Mouse (Mus musculus) left cerebral cortex, postnatal 4 days (tissue): ENCODE measurements at regions not wholly inside any gene's neighbourhood (a gene's known extent, or its start where the extent isn't known, plus 50 kb on each side); places are given as distances from the start of the nearest gene placed in this dataset.
A peak's percentile ranks its signal among the peaks of the same experiment; 100 is the strongest.

Experiments used
- DNase-seq: peaks from one replicate; pipeline ENCODE4 v3.0.0-alpha.2; 2022
- intact Hi-C: fragments of 180-260 bp; cut with DNase I; formaldehyde crosslinking; loops from one replicate; pipeline ENCODE4 v1.15.1; 2025

DNA sequence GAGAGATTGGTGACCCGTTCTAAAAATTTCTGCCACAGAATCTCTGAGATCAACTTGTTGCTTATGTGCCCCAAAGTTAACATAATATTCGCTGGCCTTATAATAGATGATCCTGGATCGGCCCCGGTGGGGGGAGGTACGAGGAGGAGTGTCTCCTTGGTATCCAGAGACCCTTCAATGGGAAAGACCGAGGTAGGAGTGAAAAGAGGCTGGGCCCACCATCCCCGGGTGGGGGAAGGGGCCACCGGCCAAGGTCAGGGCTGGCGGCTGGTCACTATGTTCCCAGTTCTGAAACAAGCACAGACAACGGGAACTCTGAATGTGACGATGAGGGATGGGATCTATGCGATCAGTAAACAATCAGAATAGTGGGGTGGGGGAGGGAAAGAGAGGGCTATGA, 257.2 kb upstream of the Dio3 start:
- intact Hi-C loops: no loop called here
- no peak for DNase-seq

DNA sequence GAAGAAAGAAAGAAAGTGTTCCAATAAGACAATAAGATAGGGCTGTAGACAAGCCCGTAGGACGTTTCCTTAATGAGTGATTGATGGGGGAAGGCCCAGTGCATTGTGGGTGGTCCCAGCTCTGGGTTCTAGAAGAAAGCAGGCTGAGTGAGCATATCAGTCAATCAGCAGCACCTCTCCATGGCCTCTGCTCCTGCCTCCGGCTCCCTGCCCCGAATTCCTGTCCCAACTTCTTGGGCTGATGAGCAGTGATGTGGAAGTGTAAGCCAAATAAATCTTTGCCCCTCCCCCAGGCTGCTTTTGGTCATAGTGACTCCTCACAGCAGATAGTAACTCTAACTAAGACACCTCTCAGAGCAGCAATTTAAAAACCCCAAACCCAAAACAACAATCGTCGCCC, 256.2 kb upstream of the Dio3 start:
- intact Hi-C loops: no loop called here
- no peak for DNase-seq

DNA sequence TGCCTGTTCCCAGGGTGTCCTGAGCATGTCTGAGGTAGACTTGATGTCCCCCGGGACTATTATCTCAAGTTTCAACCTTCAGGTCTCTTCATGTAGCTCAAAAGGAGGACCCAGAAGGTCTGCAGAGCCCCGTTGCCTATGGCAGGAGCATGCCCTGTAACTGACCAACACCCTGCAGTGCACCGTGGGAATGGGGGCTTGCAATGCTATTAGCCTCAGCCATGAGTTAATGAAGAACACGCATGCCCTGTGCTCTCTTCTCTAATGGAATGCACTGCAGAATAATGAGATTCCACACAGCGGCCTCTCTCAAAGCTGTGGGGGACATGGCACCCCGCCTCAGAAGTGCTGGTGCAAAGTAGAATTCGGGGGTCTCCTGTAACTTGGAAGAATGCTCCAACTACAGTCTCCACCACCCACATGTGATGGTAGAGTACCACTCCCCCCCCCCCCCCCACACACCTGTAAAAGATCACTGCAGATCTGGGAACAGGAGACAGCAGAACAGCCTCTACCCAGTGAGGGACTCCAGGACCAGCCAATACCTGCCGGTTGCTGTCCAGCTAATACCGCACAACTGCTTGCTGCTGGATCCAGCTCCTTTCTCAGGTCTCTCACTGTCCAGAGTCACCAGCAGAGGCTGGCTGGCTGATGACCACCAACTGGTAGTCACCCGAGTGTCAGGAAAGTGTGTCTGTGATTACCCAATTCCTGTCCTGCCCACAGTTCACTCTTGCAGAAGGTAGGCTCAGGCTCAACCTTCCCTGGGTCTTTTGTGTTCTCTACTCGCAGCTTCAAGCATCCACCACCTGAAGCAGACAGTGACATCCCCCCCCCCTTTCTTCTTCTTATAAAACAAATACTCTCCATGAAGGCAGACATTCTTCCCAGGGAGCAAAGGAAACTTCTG, 255.4 kb upstream of the Dio3 start:
- DNase-seq: no peak
- intact Hi-C loops: no loop called here

DNA sequence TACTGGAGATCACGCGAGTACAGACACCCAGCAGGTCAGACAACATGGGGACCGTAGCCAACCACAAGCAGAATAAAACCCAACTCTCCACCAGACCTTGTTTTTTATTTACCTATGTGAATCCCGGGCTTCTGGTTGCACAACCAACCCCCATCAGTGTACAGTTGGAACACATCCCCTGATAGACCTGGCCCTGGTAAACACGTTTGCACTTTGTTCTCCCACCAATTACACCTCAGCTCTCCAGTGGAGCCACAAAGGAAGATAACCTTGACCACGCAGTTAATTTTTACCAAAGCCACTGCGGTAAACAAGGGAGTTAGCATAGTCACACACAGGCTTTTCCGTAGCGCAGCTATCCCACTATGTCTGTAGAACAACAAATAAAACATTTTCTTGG, 254.6 kb upstream of the Dio3 start:
- intact Hi-C loops: no loop called here
- no peak for DNase-seq

DNA sequence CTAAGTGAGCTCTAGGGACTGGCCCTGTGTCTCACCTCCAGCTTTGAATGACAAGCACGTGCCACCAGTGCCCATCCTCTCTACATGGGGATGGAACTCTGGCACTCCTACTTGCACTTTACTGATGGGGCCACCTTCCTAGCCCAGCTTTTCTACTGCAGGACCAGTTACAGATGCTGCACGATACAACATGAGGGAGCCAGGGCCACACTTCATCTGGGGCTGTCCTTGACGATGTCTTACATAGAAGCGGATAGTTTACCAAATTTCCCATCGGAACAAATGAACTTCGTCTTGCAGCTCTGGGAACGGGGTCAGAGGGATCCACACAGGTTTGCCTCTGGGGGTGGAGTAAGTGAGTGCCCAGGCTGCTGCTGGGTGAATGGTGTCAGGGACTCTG, 253.7 kb upstream of the Dio3 start:
- intact Hi-C loops: no loop called here
- no peak for DNase-seq

DNA sequence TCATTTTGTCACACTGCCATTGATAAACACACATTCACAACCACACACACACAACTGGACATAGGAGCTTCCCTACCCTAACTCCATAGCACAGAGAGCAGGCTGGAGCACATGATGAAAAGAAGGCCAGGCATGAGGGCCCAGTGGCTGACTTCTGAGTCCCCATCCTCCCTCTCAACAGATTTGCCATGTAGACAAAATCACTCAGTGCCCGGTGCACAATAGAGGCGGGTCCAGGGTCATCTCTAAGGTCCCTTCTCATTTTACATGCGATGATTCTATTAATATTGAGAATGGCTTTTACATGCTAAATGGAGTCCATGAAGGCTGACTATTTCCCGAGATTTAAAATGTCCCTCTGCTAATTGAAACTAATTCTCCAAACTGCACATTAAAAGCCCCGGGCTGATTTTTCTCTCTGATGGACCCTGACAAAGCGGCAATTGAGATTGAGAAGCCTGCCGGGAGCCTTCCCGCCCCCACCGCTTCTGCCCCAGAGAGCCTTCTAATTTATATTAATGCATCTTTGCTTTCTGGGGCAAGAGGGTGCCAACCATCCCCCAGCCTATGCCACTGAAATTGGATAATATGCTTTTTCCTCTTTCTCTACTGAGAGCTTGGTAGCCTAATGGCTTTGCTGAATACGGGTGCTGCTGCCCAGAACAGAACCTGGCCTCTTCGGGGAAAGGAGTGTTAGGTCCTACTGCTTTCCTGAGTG, 252.7 kb upstream of the Dio3 start:
- DNase-seq: no peak
- intact Hi-C loops: no loop called here

DNA sequence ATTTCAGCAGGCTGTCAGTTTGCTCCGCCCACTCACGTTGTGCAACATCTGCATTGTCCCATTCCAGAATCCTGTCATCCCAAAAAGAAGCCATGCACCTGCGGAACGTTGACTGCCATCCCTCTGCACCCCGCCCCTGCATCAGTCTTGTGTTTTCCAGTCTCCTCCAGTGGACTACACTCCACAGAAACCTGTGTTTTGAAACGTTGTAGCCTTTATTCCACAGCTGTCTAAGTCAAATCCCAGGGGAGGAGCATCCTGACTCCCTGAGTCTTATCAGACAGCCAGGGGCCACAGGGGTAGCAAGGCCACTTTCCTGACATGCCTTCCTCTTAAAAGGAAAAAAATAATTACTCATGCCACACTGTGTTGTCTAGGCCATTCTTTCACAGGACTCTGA, 251.5 kb upstream of the Dio3 start:
- no peak for DNase-seq
- intact Hi-C loops: no loop called here

DNA sequence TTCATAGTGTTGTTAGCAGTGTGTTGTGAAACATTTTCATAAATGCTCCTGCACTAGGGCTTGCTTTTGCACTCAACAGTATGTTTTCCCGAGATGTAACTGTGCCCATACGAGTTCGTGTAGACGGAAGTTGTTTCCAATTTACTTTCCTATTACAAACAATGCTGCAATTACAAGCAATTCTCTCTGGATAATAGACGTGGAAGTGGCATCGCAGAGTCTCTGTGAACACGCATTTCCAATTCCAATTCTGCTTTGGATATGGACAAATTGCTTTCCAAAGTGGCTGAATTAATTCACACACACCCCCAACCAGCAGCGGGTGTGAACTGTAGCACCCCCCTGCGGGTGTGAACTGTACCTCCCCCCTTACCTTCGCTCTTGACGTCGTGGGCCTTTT, 250.9 kb upstream of the Dio3 start:
- intact Hi-C loops: no loop called here
- no peak for DNase-seq

DNA sequence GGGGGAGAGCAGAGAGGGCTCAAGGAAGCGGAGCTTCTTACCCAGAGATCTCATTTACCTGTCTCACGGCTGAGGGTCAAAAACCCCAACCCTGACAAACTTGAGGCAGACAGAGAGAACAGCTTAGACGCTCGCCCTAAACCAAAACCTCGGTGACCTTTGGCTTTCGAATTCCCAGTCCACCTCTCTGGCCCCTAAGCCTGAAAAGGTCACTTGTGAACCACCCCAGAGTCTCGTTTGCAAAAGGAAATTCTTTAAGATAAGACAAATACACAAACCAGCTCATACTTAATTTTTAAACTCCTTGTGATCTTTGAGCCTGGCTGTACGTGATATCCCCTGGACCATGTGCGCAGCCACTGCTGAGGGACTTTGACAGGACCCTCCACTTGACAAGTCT, 250.2 kb upstream of the Dio3 start:
- intact Hi-C loops: no loop called here
- DNase-seq: no peak

DNA sequence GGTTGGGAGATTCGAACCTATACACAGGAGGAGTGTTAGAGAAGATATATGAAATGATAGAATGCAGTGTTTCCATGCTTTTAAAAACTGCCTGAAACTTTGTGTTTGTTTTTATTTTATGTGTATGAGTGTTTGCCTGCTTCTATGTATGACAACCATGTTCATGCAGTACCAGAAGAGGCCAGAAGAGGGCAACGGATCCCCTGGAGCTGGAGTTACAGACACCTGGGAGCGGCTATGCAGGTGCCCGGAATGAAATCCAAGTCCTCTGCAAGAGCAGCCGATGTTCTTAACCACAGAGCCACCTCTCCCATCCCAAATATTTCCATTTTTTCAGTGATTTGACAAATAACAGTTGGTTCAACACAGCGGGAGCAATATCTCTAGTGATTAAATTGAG, 247.5 kb upstream of the Dio3 start:
- no peak for DNase-seq
- intact Hi-C loops: no loop called here

DNA sequence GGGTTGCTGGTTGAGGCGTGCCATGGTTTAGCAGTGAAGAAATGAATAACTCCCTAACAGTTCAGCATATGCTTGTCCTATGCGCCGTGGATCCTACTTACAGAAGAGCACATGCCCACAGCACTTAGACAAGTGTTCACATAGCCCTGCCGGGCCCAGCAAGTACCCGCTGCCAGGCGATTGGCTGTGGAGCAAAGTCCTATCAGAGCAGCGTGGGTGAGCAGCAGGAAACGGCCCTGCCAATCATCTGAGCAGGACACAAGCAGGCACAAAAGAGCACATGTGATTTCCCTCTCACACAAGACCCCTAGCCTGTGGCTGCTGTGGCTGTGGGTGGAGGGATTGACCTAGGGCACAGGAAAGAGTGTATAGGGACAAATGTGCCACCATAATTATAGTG, 243.7 kb upstream of the Dio3 start:
- intact Hi-C loops: no loop called here
- no peak for DNase-seq

DNA sequence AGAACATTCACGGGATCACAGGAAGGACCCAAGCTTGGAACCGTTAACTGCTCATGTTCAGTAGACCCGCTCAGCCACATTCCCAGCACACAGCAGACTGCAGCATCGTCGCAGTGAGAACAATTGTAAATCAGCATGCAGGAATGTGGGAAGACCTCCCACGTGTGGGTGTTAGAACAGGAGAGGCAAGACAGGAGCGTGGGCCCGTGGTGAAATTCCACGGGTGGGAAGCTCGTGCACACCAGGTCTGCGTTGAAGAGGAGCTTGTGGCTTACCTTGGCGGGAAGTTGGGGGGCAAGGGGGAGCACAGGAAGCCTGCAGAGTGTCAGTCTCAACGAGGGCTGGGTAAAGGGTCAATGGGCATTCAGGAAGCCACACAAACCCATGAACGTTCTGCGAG, 238.2 kb upstream of the Dio3 start:
- no peak for DNase-seq
- intact Hi-C loops: no loop called here

DNA sequence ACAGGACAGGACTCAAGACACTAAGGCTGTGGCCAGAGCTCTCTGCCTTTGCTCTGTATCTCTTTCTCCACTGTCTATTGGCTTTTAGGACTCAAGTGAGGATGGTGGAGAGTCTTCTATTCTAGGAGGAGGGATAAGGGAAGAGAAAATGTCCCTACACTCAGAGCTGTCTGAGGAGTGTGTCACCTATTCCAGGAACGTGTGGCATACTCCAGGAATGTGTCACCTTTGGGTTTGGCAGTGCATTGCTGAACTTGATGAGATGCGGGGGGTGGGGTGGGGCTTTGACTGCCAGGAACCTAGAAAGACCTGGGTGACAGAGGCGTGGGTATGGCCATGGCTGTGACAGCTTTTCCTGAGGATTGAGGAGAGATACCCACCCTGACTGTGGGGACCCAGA, 237.1 kb upstream of the Dio3 start:
- intact Hi-C loops: no loop called here
- DNase-seq: no peak

DNA sequence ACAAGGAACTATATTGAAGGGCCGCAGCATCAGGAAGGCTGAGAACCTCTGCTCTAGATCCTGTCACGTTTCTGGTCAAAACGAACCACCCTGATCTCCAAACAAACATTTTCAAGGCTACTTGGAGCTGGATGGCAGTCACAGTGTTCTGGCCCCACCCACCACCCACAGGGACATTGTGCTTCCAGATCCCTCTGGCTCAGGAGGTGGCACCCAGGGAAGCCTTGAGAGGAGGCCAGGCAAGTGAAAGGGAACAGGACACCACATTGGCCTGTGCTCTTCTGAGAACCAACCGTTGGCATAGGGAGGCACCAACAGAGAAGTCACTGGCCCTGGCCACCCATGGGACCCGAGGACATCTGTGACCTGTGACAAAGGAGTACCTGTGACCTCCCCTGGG, 234.6 kb upstream of the Dio3 start:
- intact Hi-C loops: no loop called here
- DNase-seq: no peak

DNA sequence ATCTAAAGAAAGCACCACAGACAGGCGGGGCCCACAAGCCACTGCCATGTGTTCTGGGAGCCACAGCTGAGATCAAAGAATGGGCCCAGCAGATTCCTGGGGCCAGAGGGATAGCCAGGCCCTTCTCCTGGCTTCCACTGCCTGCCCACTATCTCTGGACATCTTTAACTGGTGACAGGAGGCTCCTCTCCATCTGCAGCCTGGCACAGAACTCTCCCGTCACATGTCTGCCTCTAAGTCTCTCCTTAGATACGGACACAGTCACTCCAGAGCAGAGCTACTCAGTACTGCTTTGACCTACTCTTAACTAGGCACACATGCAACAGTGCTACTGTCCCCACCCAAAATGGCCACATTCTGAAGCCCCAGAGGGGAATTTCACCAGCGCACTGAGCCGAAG, 234.1 kb upstream of the Dio3 start:
- DNase-seq: no peak
- intact Hi-C loops: no loop called here

DNA sequence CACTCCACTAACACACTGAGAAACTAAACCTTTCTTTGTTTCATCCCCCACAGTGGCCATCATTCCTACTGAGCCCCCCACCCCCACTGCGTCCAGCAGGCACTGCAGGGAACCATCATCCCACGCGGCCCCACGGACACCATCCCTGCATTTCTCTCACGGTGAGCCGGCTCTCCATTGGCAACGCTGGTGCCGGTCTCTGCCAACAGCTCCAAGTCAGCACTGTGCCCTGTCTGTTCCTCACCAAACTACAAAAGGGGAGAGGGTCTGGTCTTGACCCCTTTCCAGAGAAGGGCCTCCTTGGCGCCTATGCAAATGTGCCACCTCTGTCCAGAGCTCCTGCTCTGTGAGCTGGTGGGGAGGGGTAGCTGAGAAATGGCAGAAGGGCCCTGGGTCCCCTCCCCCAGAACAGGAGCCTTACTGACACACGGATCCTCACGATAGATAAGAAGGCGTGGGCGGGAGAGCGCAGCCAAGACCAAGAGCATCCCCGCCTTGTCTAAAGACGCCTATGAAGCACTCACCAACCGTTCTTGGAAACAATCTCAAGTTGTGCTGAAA, 233.0 kb upstream of the Dio3 start:
- intact Hi-C loops: no loop called here
- DNase-seq: peak; percentile 40

DNA sequence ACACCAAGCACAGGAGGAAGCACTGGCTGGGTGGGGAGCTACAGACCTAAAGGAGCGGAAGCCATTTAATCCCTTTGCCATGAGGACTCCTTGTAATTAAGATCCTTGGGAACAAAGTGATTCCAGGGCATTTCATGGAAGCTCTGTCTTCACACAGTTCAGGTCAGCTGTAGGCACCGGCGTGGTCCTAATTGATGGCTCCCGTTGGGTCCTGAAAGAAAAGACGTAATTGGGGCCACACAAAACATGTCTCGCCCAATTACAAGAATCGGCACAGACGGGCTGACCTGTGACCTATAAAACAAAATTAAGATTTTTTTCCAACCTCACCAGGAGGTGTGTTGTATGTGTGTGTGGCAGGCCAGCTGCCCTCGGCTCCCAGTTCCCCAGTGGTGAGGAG, 232.3 kb upstream of the Dio3 start:
- DNase-seq: no peak
- intact Hi-C loops: no loop called here

DNA sequence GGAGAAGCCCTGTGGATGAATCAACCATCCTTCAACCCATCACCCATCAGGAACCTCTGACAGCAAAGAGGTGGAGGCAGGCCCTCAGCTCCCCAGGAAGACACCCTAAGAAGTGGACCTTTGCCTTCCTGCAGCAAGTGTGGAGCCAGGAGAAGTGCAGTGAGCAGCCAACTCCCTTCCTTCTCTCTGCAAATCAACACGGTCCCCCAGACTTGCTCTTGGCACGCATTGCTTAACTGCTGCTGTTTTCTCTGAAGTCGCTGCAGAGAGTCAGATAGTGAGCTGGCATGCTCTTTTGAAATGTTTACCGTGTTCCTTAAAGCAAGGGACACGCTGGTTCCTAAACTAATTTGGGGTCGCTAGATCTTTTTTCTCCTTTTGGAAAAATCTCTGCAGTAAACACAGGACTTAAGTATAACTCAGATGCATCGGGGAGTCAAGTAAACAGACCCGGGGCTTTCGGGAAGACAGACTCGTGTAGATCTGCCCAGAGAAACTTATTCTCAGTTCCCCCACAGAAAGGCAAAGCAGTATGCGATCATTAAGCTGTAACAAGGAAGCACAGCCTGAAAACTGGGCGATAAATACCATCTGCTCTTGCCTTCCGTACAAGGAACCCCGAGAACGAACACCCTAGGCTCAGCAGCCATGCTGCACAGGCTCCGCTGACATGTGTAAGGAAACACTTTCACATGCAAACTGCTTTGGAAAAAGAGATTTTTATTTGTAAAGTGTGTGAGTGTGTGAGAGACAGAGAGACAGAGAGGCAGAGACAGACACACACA, 231.2 kb upstream of the Dio3 start:
- intact Hi-C loops: no loop called here
- DNase-seq: peak; percentile 36

DNA sequence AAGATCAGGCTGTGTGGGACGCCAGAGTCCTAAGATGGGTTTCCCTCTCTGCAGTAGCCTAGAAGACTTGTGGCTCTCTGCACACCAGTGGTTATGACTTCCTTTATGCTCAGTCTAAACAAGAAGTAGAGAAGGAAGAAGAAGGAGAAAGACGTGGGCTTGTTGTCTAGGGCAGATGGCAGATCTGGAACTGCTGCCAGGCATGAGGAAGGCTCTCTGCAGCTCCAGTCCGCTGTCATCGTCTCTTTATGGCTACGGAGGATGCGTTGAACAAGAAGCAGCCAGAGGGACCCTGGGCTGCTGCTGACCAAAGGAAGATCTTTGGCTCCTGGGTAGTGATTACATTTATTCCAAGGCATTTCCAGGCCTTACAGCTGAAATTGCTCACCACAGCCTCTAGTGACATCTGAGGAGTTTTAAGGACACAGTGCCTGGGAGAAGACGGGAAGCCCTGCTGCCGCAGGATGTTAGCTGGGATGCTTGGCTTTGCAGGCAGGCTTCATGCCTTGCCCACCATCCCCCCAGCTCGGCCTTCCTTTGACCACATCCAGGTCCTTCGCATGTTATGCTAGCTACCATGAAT, 229.6 kb upstream of the Dio3 start:
- DNase-seq: no peak
- intact Hi-C loops: no loop called here

DNA sequence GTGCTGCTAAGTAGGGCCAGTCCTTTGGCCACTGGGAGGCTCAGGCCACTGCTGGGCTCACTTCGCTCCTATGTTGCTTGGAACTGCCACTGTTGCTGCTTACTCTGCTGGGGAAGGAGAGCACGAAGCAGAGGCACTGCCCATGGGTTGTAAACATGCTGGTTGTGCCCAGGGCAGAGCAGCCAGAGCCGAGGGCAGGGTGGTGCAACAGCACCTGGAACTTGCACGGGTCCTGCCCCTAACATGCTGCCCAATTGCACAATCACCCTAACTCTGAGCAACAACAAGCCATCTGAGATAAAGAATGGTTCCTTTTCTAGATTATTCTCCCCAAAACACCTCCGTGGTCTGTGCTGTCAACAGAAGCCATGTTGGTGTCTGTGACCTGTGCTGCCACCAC, 219.5 kb upstream of the Dio3 start:
- DNase-seq: no peak
- intact Hi-C loops: no loop called here

DNA sequence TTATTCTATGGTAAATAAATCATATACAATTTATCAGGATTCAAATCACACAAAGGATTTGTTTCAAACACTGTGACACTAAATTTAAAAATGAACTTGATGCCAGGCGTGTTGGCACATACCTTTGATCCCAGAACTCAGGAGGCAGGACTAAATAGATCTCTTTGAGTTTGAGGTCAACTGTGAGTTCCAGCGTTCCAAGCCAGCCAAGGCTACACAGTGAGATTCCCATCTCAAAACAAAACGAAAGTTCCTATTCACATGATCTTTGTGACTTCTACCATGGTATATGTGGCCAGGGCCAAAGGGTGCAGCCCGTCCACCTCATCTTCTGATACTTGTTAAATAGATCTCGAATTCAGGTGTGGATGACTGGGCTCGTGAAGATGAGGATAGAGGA, 216.9 kb upstream of the Dio3 start:
- intact Hi-C loops: no loop called here
- no peak for DNase-seq
